Mouse (Mus musculus): ENCODE measurements around the gene Nckap5.

- no peak for TF ChIP-seq POLR2A (IDR thresholded peaks at IDR 0.05; ENCODE audit: extremely low read depth, insufficient read depth, low read length)
- no peak for TF ChIP-seq CTCF (IDR thresholded peaks at IDR 0.05; ENCODE audit: low read depth, low read length)
Measured at GRCm38 (mm10) chr1:126168579-126168978, 662.0 kb downstream of the Nckap5 start.

Measured in liver, adult 2 months (tissue).